Mouse (Mus musculus) G1E (cell line): ENCODE data around the gene Kcna5.

Experiments
- CTCF ChIP-seq: IDR thresholded peaks from 2 replicates; pipeline ENCODE4 v1.5.1; 2012; ENCODE audit warnings: low read depth, low read length, inconsistent platforms, mixed read lengths
- GATA1 ChIP-seq: IDR thresholded peaks from 2 replicates; pipeline ENCODE4 v1.6.1; 2012; ENCODE audit warnings: borderline replicate concordance, low read length, inconsistent platforms, mixed read lengths
- TAL1 ChIP-seq: conservative IDR thresholded peaks from 2 replicates; pipeline ENCODE4 v1.6.1; 2012; ENCODE audit warnings: low read depth, low read length, inconsistent platforms, mixed read lengths

DNA sequence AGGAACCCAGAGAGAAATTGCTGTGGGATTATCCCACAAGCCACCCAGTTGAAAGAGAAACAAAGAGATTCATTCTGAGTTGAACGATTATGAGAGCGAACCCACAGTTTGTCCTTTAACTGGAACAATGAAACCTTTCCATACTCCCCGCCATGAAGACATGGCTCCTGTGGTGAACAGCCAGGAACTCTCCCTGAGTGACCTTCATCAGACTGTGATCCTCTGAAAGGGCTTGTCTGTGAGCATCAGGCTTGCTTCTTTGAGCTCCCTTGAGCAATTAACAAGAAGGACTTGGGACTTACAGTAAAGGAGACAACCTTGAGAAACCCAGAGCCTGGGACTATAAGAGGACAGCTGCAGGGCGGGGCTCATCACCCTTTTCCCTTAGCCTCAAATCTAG, 3.9 kb downstream of the Kcna5 start:
- TF ChIP-seq CTCF (no peak), GATA1 (no peak), TAL1 (no peak)
